Mouse (Mus musculus): ENCODE data around the gene Lsm3. TPM values are rescaled to one million over a fixed set of nuclear protein-coding genes. Genes with fewer than 3 reads are reported as not detected.

Gene Lsm3
- polyA plus RNA-seq (2021; fragmentation: Nextera tagmentation) = 82.5 and 86.2 TPM in 2 replicates
- long read RNA-seq, experiment 1, transcript Lsm3-201 (4 exons, 743 nt) = major isoform, 36 of 45 reads
- long read RNA-seq, experiment 1, partial matches to known transcripts = 3 of 45 reads
- long read RNA-seq, experiment 1, other reads (novel, unspliced or antisense) = 3 of 45 reads
- long read RNA-seq, experiment 2, transcript Lsm3-201 (4 exons, 743 nt) = major isoform, 13 of 20 reads
- long read RNA-seq, experiment 2, partial matches to known transcripts = 0 of 20 reads
- long read RNA-seq, experiment 2, other reads (novel, unspliced or antisense) = 4 of 20 reads

GRCm38 (mm10) chr6:91515545-91516449, at the start of gene Lsm3, which contains the start of gene Xpc:
Gene Lsm3 (plus strand): TSS chr6:91515928.
Gene Xpc (minus strand): TSS chr6:91515888.

GRCm38 (mm10) chr6:91472868-91473804, 42.6 kb upstream of the Lsm3 start, which contains the start of the genes Chchd4 and Tmem43:
Gene Chchd4 (minus strand): TSS chr6:91473546.
Gene Tmem43 (plus strand): TSS chr6:91473703.

Other genes starting within 250 kb of the Lsm3 start
- gene Wnt7a, start 104.6 kb upstream of the Lsm3 start, polyA plus RNA-seq (2021; fragmentation: Nextera tagmentation) = 4.4 and 6.1 TPM in 2 replicates
- 36.0 and 38.2 TPM in 2 replicates for gene Chchd4, start 42.4 kb upstream of the Lsm3 start, polyA plus RNA-seq (2021; fragmentation: Nextera tagmentation)
- gene Tmem43, start 42.2 kb upstream of the Lsm3 start, polyA plus RNA-seq (2021; fragmentation: Nextera tagmentation) = 19.9 and 21.0 TPM in 2 replicates
- gene Xpc, start within 50 bp of the Lsm3 start, polyA plus RNA-seq (2021; fragmentation: Nextera tagmentation) = 6.2 and 6.9 TPM in 2 replicates
- 54.6 and 69.9 TPM in 2 replicates for gene Slc6a6, start 168.1 kb downstream of the Lsm3 start, polyA plus RNA-seq (2021; fragmentation: Nextera tagmentation)